Mouse (Mus musculus) kidney, adult 10 weeks (tissue): Measurements from ENCODE around the gene Rnf214. TPM values are rescaled to one million over a fixed set of nuclear protein-coding genes. Genes with fewer than 3 reads are reported as not detected.

Experiments
- polyA plus RNA-seq: library from polyadenylated mRNA; stranded (reverse); fragments of 350-450 nt; fragmentation: Illumina TruSeq; extraction: RNeasy Lipid Tissue Mini Kit (QIAGEN cat#74804); gene quantifications from one replicate; pipeline ENCODE4 v1.2.3, GENCODE M21; 2014; ENCODE audit warnings: low read depth, low replicate concordance

The Rnf214 gene
- 68.9 TPM for polyA plus RNA-seq

GRCm38 (mm10) chr9:45906355-45907077 is at the start of gene Rnf214, which contains the start of gene Pcsk7:
Gene Rnf214, minus strand, starts transcription at chr9:45906911.
Gene Pcsk7, plus strand, starts transcription at chr9:45906497.

GRCm38 (mm10) chr9:45955107-45955963 is 48.6 kb upstream of the Rnf214 start, which contains the start of gene Sidt2:
Gene Sidt2, minus strand, starts transcription at chr9:45955258.

GRCm38 (mm10) chr9:45935628-45936210 is 29.0 kb upstream of the Rnf214 start, which contains the start of gene Tagln:
Gene Tagln, minus strand, starts transcription at chr9:45936058.

GRCm38 (mm10) chr9:45838434-45839138 is 68.1 kb downstream of the Rnf214 start, which contains the start of gene Bace1:
Gene Bace1, plus strand, starts transcription at chr9:45838580.

GRCm38 (mm10) chr9:45828291-45828963 is 78.3 kb downstream of the Rnf214 start, which contains the start of gene Cep164:
Gene Cep164, minus strand, starts transcription at chr9:45828691.

Other genes starting within 250 kb of the Rnf214 start
- 1.1 TPM for gene Cep164, start 78.2 kb downstream of the Rnf214 start, polyA plus RNA-seq
- 22.4 TPM for gene Bace1, start 68.3 kb downstream of the Rnf214 start, polyA plus RNA-seq
- gene Pcsk7, start 414 bp downstream of the Rnf214 start, polyA plus RNA-seq: 2.3 TPM
- gene Tagln, start 29.1 kb upstream of the Rnf214 start, polyA plus RNA-seq: 19.5 TPM
- 7.8 TPM for gene Sidt2, start 48.3 kb upstream of the Rnf214 start, polyA plus RNA-seq
- gene Pafah1b2, start 105.8 kb upstream of the Rnf214 start, polyA plus RNA-seq: 75.8 TPM
- 12.2 TPM for gene Sik3, start 105.9 kb upstream of the Rnf214 start, polyA plus RNA-seq